Mouse (Mus musculus) left cerebral cortex, adult 8-10 months (tissue): ENCODE data around the gene Vmn1r12. TPM values are rescaled to one million over a fixed set of nuclear protein-coding genes. Genes with fewer than 3 reads are reported as not detected.
"Not testable (repeated sequence)": the region's sequence is repeated elsewhere in the genome, so short reads cannot be mapped to it uniquely, and the experiment has no call there.

Experiments used
- DNase-seq, 2 experiments: peaks; one replicate each; pipeline ENCODE4 v3.0.0; 2022; ENCODE audit warnings: low spot score in 2 of 2
- total RNA-seq, 4 experiments: library from RNA; stranded (reverse); gene quantifications; 2 replicates each; pipeline ENCODE4 v1.2.4; 2022

The Vmn1r12 gene
- total RNA-seq = not detected

GRCm38 (mm10) chr6:57156619-57157018 is at the start of gene Vmn1r12:
TSS of gene Vmn1r12 (plus strand) at chr6:57156919.
- DNase-seq = no peak

- no peak for DNase-seq
Measured at GRCm38 (mm10) chr6:57109154-57109553, 47.6 kb upstream of the Vmn1r12 start, which contains the start of gene Vmn1r10. TSS of gene Vmn1r10 (plus strand) at chr6:57109454.

- DNase-seq = no peak
Measured at GRCm38 (mm10) chr6:57133155-57133554, 23.6 kb upstream of the Vmn1r12 start, which contains the start of gene Vmn1r11. TSS of gene Vmn1r11 (plus strand) at chr6:57133455.

- not testable (repeated sequence) for DNase-seq
Measured at GRCm38 (mm10) chr6:57190016-57190415, 33.3 kb downstream of the Vmn1r12 start.

- not testable (repeated sequence) for DNase-seq
Measured at GRCm38 (mm10) chr6:57202990-57203389, 46.3 kb downstream of the Vmn1r12 start, which contains the start of gene Vmn1r13. TSS of gene Vmn1r13 (plus strand) at chr6:57203290.

Other genes starting within 250 kb of the Vmn1r12 start
- 10 to 100 TPM; 51.4 to 61.2 (median 57.9) TPM for gene Nt5c3, start 233.0 kb upstream of the Vmn1r12 start, total RNA-seq
- under 1 TPM; 0.17 to 0.91 (median 0.44) TPM for gene Vmn1r4, start 232.9 kb upstream of the Vmn1r12 start, total RNA-seq
- gene Vmn1r5, start 186.6 kb upstream of the Vmn1r12 start, total RNA-seq = not detected
- not detected for gene Vmn1r6, start 159.7 kb upstream of the Vmn1r12 start, total RNA-seq
- not detected for gene Vmn1r7, start 131.6 kb upstream of the Vmn1r12 start, total RNA-seq
- not detected for gene Vmn1r8, start 124.6 kb upstream of the Vmn1r12 start, total RNA-seq
- not detected for gene Vmn1r9, start 90.1 kb upstream of the Vmn1r12 start, total RNA-seq
- not detected for gene Vmn1r10, start 47.5 kb upstream of the Vmn1r12 start, total RNA-seq
- not detected for gene Vmn1r11, start 23.5 kb upstream of the Vmn1r12 start, total RNA-seq
- not detected for gene Vmn1r13, start 46.4 kb downstream of the Vmn1r12 start, total RNA-seq
- not detected for gene Vmn1r14, start 74.8 kb downstream of the Vmn1r12 start, total RNA-seq
- not detected for gene Vmn1r15, start 101.0 kb downstream of the Vmn1r12 start, total RNA-seq
- gene Vmn1r16, start 172.6 kb downstream of the Vmn1r12 start, total RNA-seq = not detected
- not detected for gene Vmn1r17, start 206.8 kb downstream of the Vmn1r12 start, total RNA-seq
- under 1 TPM in 3 of 4 experiments, not detected in 1; 0.02 to 0.05 (median 0.04) TPM for gene Vmn1r18, start 238.9 kb downstream of the Vmn1r12 start, total RNA-seq
- gene Vmn1r19, start 246.9 kb downstream of the Vmn1r12 start, total RNA-seq = not detected